Mouse (Mus musculus): ENCODE measurements at regions not wholly inside any gene's neighbourhood (a gene's known extent, or its start where the extent isn't known, plus 50 kb on each side); places are given as distances from the start of the nearest gene placed in this dataset.

- DNase-seq, result no peak
- intact Hi-C loops (cut with DNase I), result no loop called here
Observed at GRCm38 (mm10) chr4:54161337-54161993, 335.6 kb downstream of the Tmem38b start.

- intact Hi-C loops (cut with DNase I), result no loop called here
- DNase-seq, result no peak
Observed at GRCm38 (mm10) chr4:54162308-54162707, 336.5 kb downstream of the Tmem38b start.

GRCm38 (mm10) chr4:54170202-54170931 lies 344.5 kb downstream of the Tmem38b start:
- DNase-seq, result no peak
- intact Hi-C loops (cut with DNase I), result no loop called here

- intact Hi-C loops (cut with DNase I), result no loop called here
Observed at GRCm38 (mm10) chr4:54184213-54184612, 358.4 kb downstream of the Tmem38b start.

GRCm38 (mm10) chr4:54195734-54196133 lies 369.9 kb downstream of the Tmem38b start:
- no peak for DNase-seq
- intact Hi-C loops (cut with DNase I), result no loop called here

More at GRCm38 (mm10) chr4:54184213-54184612, 358.4 kb downstream of the Tmem38b start:
- no peak for DNase-seq

- DNase-seq, result no peak
- intact Hi-C loops (cut with DNase I), result no loop called here
Observed at GRCm38 (mm10) chr4:54202440-54202839, 376.6 kb downstream of the Tmem38b start.

- intact Hi-C loops (cut with DNase I), result no loop called here
- DNase-seq, result no peak
Observed at GRCm38 (mm10) chr4:54224572-54224971, 398.7 kb downstream of the Tmem38b start.

Data from left cerebral cortex, postnatal 4 days (tissue).